Mouse (Mus musculus): Measurements from ENCODE around the gene Olfr898.

DNA sequence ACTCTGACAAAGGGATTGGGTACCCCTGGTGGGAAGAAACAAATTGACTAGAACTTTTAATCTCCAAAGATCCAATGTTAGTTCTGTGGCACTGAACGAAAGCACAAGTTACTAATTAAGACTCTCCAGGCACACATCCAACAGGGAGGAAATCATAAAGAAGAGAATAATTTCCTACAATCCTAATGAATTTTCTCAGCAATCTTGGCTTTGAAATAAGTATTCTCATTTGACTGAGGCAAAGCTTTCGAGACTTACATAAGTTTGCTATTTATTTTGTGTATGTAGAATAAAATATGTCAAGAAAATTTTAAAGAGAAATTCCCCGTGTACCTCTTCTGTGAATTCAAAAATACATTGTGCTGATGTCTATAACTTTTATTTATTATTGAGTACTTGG lies 19.5 kb upstream of the Olfr898 start, which contains the start of gene Olfr25:
- TF ChIP-seq GATA1 (IDR thresholded peaks at IDR 0.05; ENCODE audit: low read length) (no peak), TAL1 (IDR thresholded peaks at IDR 0.05; ENCODE audit: low read length) (no peak)

Measured in erythroblast, embryonic 14.5 days (primary cell).